Mouse (Mus musculus): ENCODE measurements at regions not wholly inside any gene's neighbourhood (a gene's known extent, or its start where the extent isn't known, plus 50 kb on each side); places are given as distances from the start of the nearest gene placed in this dataset.

GRCm38 (mm10) chr3:128337508-128337907 is 441.4 kb upstream of the Fam241a start:
- Histone ChIP-seq H3K9me3 (replicated peaks; ENCODE audit: low read length) (no peaks in the 10 kb centered on the region), H3K36me3 (ENCODE audit: insufficient read depth, low read length) (no peaks in the 10 kb centered on the region), H3K27ac (no peak overlapping the region), H3K4me3 (replicated peaks; ENCODE audit: low read depth, low read length) (no peak overlapping the region), H3K9ac (ENCODE audit: low read depth, low read length) (no peak overlapping the region), H3K4me2 (ENCODE audit: low read length) (no peak overlapping the region), H3K4me1 (replicated peaks; ENCODE audit: insufficient read depth, low read length) (no peaks in the 10 kb centered on the region), H3K27me3 (ENCODE audit: insufficient read depth, low read length) (no peaks in the 10 kb centered on the region)
- no peak for TF ChIP-seq CTCF (IDR thresholded peaks at IDR 0.05; ENCODE audit: low read depth)
- 68% methylated on average over 2 of the region's 2 CpGs for WGBS
- DNase-seq (ENCODE audit: low spot score) (no peak), ATAC-seq (replicated peaks; ENCODE audit: low FRiP score, low read depth) (no peak)

- DNase-seq (ENCODE audit: low spot score) (peak; percentile 97), ATAC-seq (replicated peaks; ENCODE audit: low FRiP score, low read depth) (peak; percentile 84)
- no peak overlapping the region for H3K9ac ChIP-seq (ENCODE audit: low read depth, low read length)
- H3K27me3 ChIP-seq (ENCODE audit: insufficient read depth, low read length), result no peaks in the 10 kb centered on the region
- 28% methylated on average over 5 of the region's 5 CpGs for WGBS
- no peak overlapping the region for H3K27ac ChIP-seq
- no peaks in the 10 kb centered on the region for H3K36me3 ChIP-seq (ENCODE audit: insufficient read depth, low read length)
- H3K4me3 ChIP-seq (replicated peaks; ENCODE audit: low read depth, low read length), result no peak overlapping the region
- H3K4me1 ChIP-seq (replicated peaks; ENCODE audit: insufficient read depth, low read length), result no peaks in the 10 kb centered on the region
- H3K9me3 ChIP-seq (replicated peaks; ENCODE audit: low read length), result no peaks in the 10 kb centered on the region
- peak; percentile 99 for TF ChIP-seq CTCF (IDR thresholded peaks at IDR 0.05; ENCODE audit: low read depth)
- H3K4me2 ChIP-seq (ENCODE audit: low read length), result no peak overlapping the region
Measured at GRCm38 (mm10) chr3:128337031-128337430, 440.9 kb upstream of the Fam241a start.

GRCm38 (mm10) chr3:128327677-128328076 is 431.6 kb upstream of the Fam241a start:
- WGBS, result 76% methylated on average over 5 of the region's 5 CpGs
- Histone ChIP-seq H3K4me3 (replicated peaks; ENCODE audit: low read depth, low read length) (no peak overlapping the region), H3K4me1 (replicated peaks; ENCODE audit: insufficient read depth, low read length) (no peaks in the 10 kb centered on the region), H3K27ac (no peak overlapping the region), H3K27me3 (ENCODE audit: insufficient read depth, low read length) (no peaks in the 10 kb centered on the region), H3K9me3 (replicated peaks; ENCODE audit: low read length) (no peaks in the 10 kb centered on the region), H3K9ac (ENCODE audit: low read depth, low read length) (no peak overlapping the region), H3K36me3 (ENCODE audit: insufficient read depth, low read length) (no peaks in the 10 kb centered on the region), H3K4me2 (ENCODE audit: low read length) (no peak overlapping the region)
- ATAC-seq (replicated peaks; ENCODE audit: low FRiP score, low read depth) (no peak), DNase-seq (ENCODE audit: low spot score) (no peak)
- no peak for TF ChIP-seq CTCF (IDR thresholded peaks at IDR 0.05; ENCODE audit: low read depth)

GRCm38 (mm10) chr3:128301312-128301711 is 405.2 kb upstream of the Fam241a start:
- WGBS, result 85% methylated on average over 4 of the region's 4 CpGs
- ATAC-seq (replicated peaks; ENCODE audit: low FRiP score, low read depth), result no peak
- no peak overlapping the region for H3K9ac ChIP-seq (ENCODE audit: low read depth, low read length)
- H3K36me3 ChIP-seq (ENCODE audit: insufficient read depth, low read length), result no peaks in the 10 kb centered on the region
- no peaks in the 10 kb centered on the region for H3K27me3 ChIP-seq (ENCODE audit: insufficient read depth, low read length)
- no peak overlapping the region for H3K4me3 ChIP-seq (replicated peaks; ENCODE audit: low read depth, low read length)
- DNase-seq (ENCODE audit: low spot score), result no peak
- TF ChIP-seq CTCF (IDR thresholded peaks at IDR 0.05; ENCODE audit: low read depth), result no peak
- H3K4me1 ChIP-seq (replicated peaks; ENCODE audit: insufficient read depth, low read length), result no peaks in the 10 kb centered on the region
- H3K27ac ChIP-seq, result no peak overlapping the region
- no peak overlapping the region for H3K4me2 ChIP-seq (ENCODE audit: low read length)
- H3K9me3 ChIP-seq (replicated peaks; ENCODE audit: low read length), result no peaks in the 10 kb centered on the region

- Histone ChIP-seq H3K9me3 (replicated peaks; ENCODE audit: low read length) (no peaks in the 10 kb centered on the region), H3K4me1 (replicated peaks; ENCODE audit: insufficient read depth, low read length) (no peaks in the 10 kb centered on the region), H3K9ac (ENCODE audit: low read depth, low read length) (no peak overlapping the region), H3K27me3 (ENCODE audit: insufficient read depth, low read length) (no peaks in the 10 kb centered on the region), H3K4me2 (ENCODE audit: low read length) (no peak overlapping the region), H3K36me3 (ENCODE audit: insufficient read depth, low read length) (no peaks in the 10 kb centered on the region), H3K27ac (no peak overlapping the region), H3K4me3 (replicated peaks; ENCODE audit: low read depth, low read length) (no peak overlapping the region)
- ATAC-seq (replicated peaks; ENCODE audit: low FRiP score, low read depth) (no peak), DNase-seq (ENCODE audit: low spot score) (no peak)
- 81% methylated on average over 9 of the region's 9 CpGs for WGBS
- TF ChIP-seq CTCF (IDR thresholded peaks at IDR 0.05; ENCODE audit: low read depth), result no peak
Measured at GRCm38 (mm10) chr3:128298110-128298509, 402.0 kb upstream of the Fam241a start.

GRCm38 (mm10) chr3:128287846-128288245 is 391.7 kb upstream of the Fam241a start:
- no peaks in the 10 kb centered on the region for H3K4me1 ChIP-seq (replicated peaks; ENCODE audit: insufficient read depth, low read length)
- no peak overlapping the region for H3K9ac ChIP-seq (ENCODE audit: low read depth, low read length)
- no peak for TF ChIP-seq CTCF (IDR thresholded peaks at IDR 0.05; ENCODE audit: low read depth)
- DNase-seq (ENCODE audit: low spot score), result peak; percentile 33
- H3K4me3 ChIP-seq (replicated peaks; ENCODE audit: low read depth, low read length), result no peak overlapping the region
- H3K27ac ChIP-seq, result no peak overlapping the region
- WGBS, result 50% methylated on average over 4 of the region's 4 CpGs
- no peaks in the 10 kb centered on the region for H3K9me3 ChIP-seq (replicated peaks; ENCODE audit: low read length)
- H3K27me3 ChIP-seq (ENCODE audit: insufficient read depth, low read length), result no peaks in the 10 kb centered on the region
- H3K4me2 ChIP-seq (ENCODE audit: low read length), result no peak overlapping the region
- ATAC-seq (replicated peaks; ENCODE audit: low FRiP score, low read depth), result no peak
- no peaks in the 10 kb centered on the region for H3K36me3 ChIP-seq (ENCODE audit: insufficient read depth, low read length)

GRCm38 (mm10) chr3:128285214-128285613 is 389.1 kb upstream of the Fam241a start:
- WGBS, result 48% methylated on average over 6 of the region's 6 CpGs
- no peak for ATAC-seq (replicated peaks; ENCODE audit: low FRiP score, low read depth)

More at GRCm38 (mm10) chr3:128285214-128285613, 389.1 kb upstream of the Fam241a start:
- Histone ChIP-seq H3K36me3 (ENCODE audit: insufficient read depth, low read length) (no peaks in the 10 kb centered on the region), H3K9ac (ENCODE audit: low read depth, low read length) (no peak overlapping the region), H3K4me3 (replicated peaks; ENCODE audit: low read depth, low read length) (no peak overlapping the region), H3K9me3 (replicated peaks; ENCODE audit: low read length) (no peaks in the 10 kb centered on the region), H3K27me3 (ENCODE audit: insufficient read depth, low read length) (no peaks in the 10 kb centered on the region), H3K4me2 (ENCODE audit: low read length) (no peak overlapping the region), H3K27ac (no peak overlapping the region), H3K4me1 (replicated peaks; ENCODE audit: insufficient read depth, low read length) (no peaks in the 10 kb centered on the region)
- no peak for DNase-seq (ENCODE audit: low spot score)
- no peak for TF ChIP-seq CTCF (IDR thresholded peaks at IDR 0.05; ENCODE audit: low read depth)
